Mouse (Mus musculus) neutrophil, adult 59 days (primary cell): ENCODE results near the gene Btg4. TPM values are rescaled to one million over a fixed set of nuclear protein-coding genes. Genes with fewer than 3 reads are reported as not detected.

Experiments used
- total RNA-seq, 2 experiments: library from RNA; stranded (reverse); gene quantifications; 1 replicate in 1 of 2; 2 replicates in 1 of 2; pipeline ENCODE4 v1.2.4; 2023

Btg4 gene
- not detected for total RNA-seq

DNA sequence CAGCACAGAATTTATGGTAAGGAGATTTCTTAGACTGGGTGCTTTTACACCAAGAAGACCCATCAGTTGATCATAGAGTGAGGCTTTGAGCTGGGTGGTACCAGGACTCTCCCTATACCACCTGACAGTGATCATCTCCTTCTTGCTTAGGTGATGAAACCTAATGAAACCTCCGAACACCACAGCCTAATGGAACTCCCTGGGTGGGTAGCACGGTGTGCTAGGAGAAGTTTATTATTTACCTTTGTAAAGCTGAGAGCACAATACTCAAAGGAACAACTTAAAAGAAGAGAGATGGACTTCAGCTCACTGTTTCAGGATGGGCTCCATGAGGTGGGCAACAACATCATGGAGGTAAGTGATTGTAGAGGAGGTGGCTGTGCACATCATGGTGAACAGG, at the start of gene Btg4:
Btg4 (plus strand) TSS at position 301 of the 400 bp plus-strand sequence.

DNA sequence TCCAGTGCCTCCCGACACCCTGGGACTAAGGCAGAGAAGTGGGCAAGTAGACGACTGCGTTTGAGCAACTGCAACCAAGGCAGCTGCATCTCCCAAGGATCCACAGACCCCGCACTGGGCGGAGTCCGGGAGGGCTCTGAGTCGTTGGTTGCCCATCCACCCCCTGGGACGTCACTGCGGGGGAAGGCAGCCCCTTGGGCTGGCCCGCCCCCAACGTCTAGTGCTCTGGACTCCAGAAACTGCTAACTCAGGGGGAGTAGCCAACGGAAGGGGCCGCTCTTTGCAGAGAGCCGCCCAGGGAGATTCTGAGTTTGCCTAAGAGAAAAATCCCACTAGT, 16.2 kb downstream of the Btg4 start, which contains the start of gene Layn:
Layn (minus strand) TSS at position 116 of the 337 bp plus-strand sequence.

GRCm38 (mm10) chr9:51101756-51102425, 41.2 kb downstream of the Btg4 start, which contains the start of gene 4833427G06Rik:
4833427G06Rik (minus strand) TSS chr9:51102078.

DNA sequence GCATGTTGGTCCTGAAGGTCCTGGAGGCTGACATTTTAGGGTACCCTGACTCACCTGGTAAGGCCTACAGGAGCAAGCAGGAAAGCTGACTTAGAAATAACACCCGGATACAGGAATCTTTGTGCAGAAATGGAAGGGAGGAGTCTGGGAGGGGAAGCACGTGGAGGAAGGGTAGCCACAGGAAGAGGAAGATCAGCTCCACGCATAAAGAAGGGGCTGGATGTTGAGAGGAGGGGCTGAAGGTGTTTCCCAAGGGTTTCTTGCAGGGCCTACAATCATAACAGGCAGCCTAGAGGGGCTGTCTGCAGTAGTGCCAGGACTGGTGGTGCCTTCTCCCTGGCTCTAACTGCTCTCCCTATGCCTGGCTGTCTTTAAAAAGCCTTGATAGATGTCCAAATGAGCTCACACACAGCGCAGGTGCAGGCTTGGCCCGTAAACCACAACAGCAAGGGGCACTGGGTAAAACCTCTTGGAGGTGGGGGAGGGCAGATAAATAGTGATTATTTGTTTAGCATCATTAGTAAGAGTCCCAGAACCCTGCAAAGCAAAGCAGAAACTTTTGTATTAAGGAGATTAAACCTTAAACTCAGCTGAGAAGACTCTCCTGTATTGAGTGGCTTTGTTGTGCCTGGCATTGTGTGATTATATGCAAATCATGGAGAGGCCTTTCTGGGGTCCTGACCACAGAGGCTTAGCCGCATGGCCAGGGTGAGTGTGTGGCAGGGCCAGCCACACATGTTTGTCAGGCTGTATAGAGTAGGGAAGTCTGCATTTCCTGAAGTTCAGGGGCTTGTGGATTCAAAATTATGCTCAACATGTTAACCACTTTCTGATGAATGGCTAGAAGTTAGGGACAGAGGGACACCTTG, 104.8 kb downstream of the Btg4 start, which contains the start of gene Gm32742:
Gm32742 (minus strand) TSS at position 206 of the 869 bp plus-strand sequence.

Other genes with a start within 250 kb of the Btg4 start
- 10 to 100 TPM; 24.1 to 27.8 TPM for gene Ppp2r1b, start 215.6 kb upstream of the Btg4 start, total RNA-seq
- gene Sik2, start 51.8 kb upstream of the Btg4 start, total RNA-seq: 10 to 100 TPM; 40.8 to 43.8 TPM
- gene Layn, start 16.2 kb downstream of the Btg4 start, total RNA-seq: 1 to 10 TPM; 2.9 to 5.9 TPM
- gene 4833427G06Rik, start 41.2 kb downstream of the Btg4 start, total RNA-seq: not detected
- not detected for gene Gm32742, start 104.6 kb downstream of the Btg4 start, total RNA-seq
- gene Pou2af1, start 152.8 kb downstream of the Btg4 start, total RNA-seq: 1 to 10 TPM; 5.5 to 8.9 TPM
- not detected for gene Colca2, start 217.7 kb downstream of the Btg4 start, total RNA-seq